Mouse (Mus musculus): ENCODE measurements around the gene Ephb4. TPM values are rescaled to one million over a fixed set of nuclear protein-coding genes. Genes with fewer than 3 reads are reported as not detected.

Gene Ephb4
- polyA plus RNA-seq, 1 experiment from 2014 or later, result 56.8 TPM

Other genes with a start within 250 kb of the Ephb4 start
- 3.7 and 3.8 TPM in 2 replicates for gene Trim56, start 233.9 kb upstream of the Ephb4 start, polyA plus RNA-seq (2016; fragmentation: Nextera tagmentation; extraction: Ambion mirVana)
- not detected in 2 replicates for gene Muc3, start 200.8 kb upstream of the Ephb4 start, polyA plus RNA-seq (2016; fragmentation: Nextera tagmentation; extraction: Ambion mirVana)
- gene Muc3a, start 137.7 kb upstream of the Ephb4 start, polyA plus RNA-seq (2016; fragmentation: Nextera tagmentation; extraction: Ambion mirVana), result not detected in 2 replicates
- gene Ache, start 62.6 kb upstream of the Ephb4 start, polyA plus RNA-seq (2016; fragmentation: Nextera tagmentation; extraction: Ambion mirVana), result 3.8 and 4.5 TPM in 2 replicates
- gene Ufsp1, start 55.5 kb upstream of the Ephb4 start, polyA plus RNA-seq (2016; fragmentation: Nextera tagmentation; extraction: Ambion mirVana), result 7.8 and 8.3 TPM in 2 replicates
- 191 and 214 TPM in 2 replicates for gene Srrt, start 42.4 kb upstream of the Ephb4 start, polyA plus RNA-seq (2016; fragmentation: Nextera tagmentation; extraction: Ambion mirVana)
- gene Trip6, start 35.7 kb upstream of the Ephb4 start, polyA plus RNA-seq (2016; fragmentation: Nextera tagmentation; extraction: Ambion mirVana), result 73.1 and 76.2 TPM in 2 replicates
- 12.6 and 13.4 TPM in 2 replicates for gene Slc12a9, start 16.5 kb upstream of the Ephb4 start, polyA plus RNA-seq (2016; fragmentation: Nextera tagmentation; extraction: Ambion mirVana)
- 0.11 and 0.16 TPM in 2 replicates for gene Zan, start 127.0 kb downstream of the Ephb4 start, polyA plus RNA-seq (2016; fragmentation: Nextera tagmentation; extraction: Ambion mirVana)
- gene Pop7, start 152.4 kb downstream of the Ephb4 start, polyA plus RNA-seq (2016; fragmentation: Nextera tagmentation; extraction: Ambion mirVana), result 55.3 and 59.9 TPM in 2 replicates
- 15.2 and 15.3 TPM in 2 replicates for gene Gigyf1, start 168.4 kb downstream of the Ephb4 start, polyA plus RNA-seq (2016; fragmentation: Nextera tagmentation; extraction: Ambion mirVana)
- 2.1 and 2.3 TPM in 2 replicates for gene Epo, start 183.1 kb downstream of the Ephb4 start, polyA plus RNA-seq (2016; fragmentation: Nextera tagmentation; extraction: Ambion mirVana)
- 276 and 281 TPM in 2 replicates for gene Gnb2, start 183.4 kb downstream of the Ephb4 start, polyA plus RNA-seq (2016; fragmentation: Nextera tagmentation; extraction: Ambion mirVana)
- 4.5 and 5.4 TPM in 2 replicates for gene Actl6b, start 203.4 kb downstream of the Ephb4 start, polyA plus RNA-seq (2016; fragmentation: Nextera tagmentation; extraction: Ambion mirVana)
- gene Tfr2, start 219.7 kb downstream of the Ephb4 start, polyA plus RNA-seq (2016; fragmentation: Nextera tagmentation; extraction: Ambion mirVana), result 1.7 and 2.2 TPM in 2 replicates

Data from embryonic facial prominence, embryonic 10.5 days (tissue).